Mouse (Mus musculus): ENCODE data around the gene Med24. TPM values are rescaled to one million over a fixed set of nuclear protein-coding genes. Genes with fewer than 3 reads are reported as not detected.

Med24 gene
- polyA plus RNA-seq (2014; fragmentation: Illumina TruSeq; extraction: RNeasy Lipid Tissue Mini Kit (QIAGEN cat#74804); ENCODE audit: low read depth, low replicate concordance): 44.4 TPM

GRCm38 (mm10) chr11:98729119-98729588, at the start of gene Med24:
Gene Med24 (minus strand): TSS chr11:98729435.

GRCm38 (mm10) chr11:98774582-98775347, 45.5 kb upstream of the Med24 start, which contains the start of gene Nr1d1:
Gene Nr1d1 (minus strand): TSS chr11:98775333.

GRCm38 (mm10) chr11:98740393-98741050, 11.3 kb upstream of the Med24 start, which contains the start of gene Thra:
Gene Thra (plus strand): TSS chr11:98740638.

GRCm38 (mm10) chr11:98701213-98701670, 28.0 kb downstream of the Med24 start, which contains the start of gene Csf3:
Gene Csf3 (plus strand): TSS chr11:98701263.

GRCm38 (mm10) chr11:98681786-98682745, 47.2 kb downstream of the Med24 start, which contains the start of gene Psmd3:
Gene Psmd3 (plus strand): TSS chr11:98682554.

GRCm38 (mm10) chr11:98664091-98664490, 65.1 kb downstream of the Med24 start, which contains the start of gene Gsdma:
Gene Gsdma (plus strand): TSS chr11:98664351.

Other genes starting within 250 kb of the Med24 start
- 1.2 TPM for gene Ikzf3, start 183.4 kb downstream of the Med24 start, polyA plus RNA-seq (2014; fragmentation: Illumina TruSeq; extraction: RNeasy Lipid Tissue Mini Kit (QIAGEN cat#74804); ENCODE audit: low read depth, low replicate concordance)
- gene Zpbp2, start 178.3 kb downstream of the Med24 start, polyA plus RNA-seq (2014; fragmentation: Illumina TruSeq; extraction: RNeasy Lipid Tissue Mini Kit (QIAGEN cat#74804); ENCODE audit: low read depth, low replicate concordance): 6.9 TPM
- gene Ormdl3, start 142.1 kb downstream of the Med24 start, polyA plus RNA-seq (2014; fragmentation: Illumina TruSeq; extraction: RNeasy Lipid Tissue Mini Kit (QIAGEN cat#74804); ENCODE audit: low read depth, low replicate concordance): 125 TPM
- not detected for gene Lrrc3c, start 131.1 kb downstream of the Med24 start, polyA plus RNA-seq (2014; fragmentation: Illumina TruSeq; extraction: RNeasy Lipid Tissue Mini Kit (QIAGEN cat#74804); ENCODE audit: low read depth, low replicate concordance)
- not detected for gene Gm12355, start 103.8 kb downstream of the Med24 start, polyA plus RNA-seq (2014; fragmentation: Illumina TruSeq; extraction: RNeasy Lipid Tissue Mini Kit (QIAGEN cat#74804); ENCODE audit: low read depth, low replicate concordance)
- gene Gsdma3, start 103.1 kb downstream of the Med24 start, polyA plus RNA-seq (2014; fragmentation: Illumina TruSeq; extraction: RNeasy Lipid Tissue Mini Kit (QIAGEN cat#74804); ENCODE audit: low read depth, low replicate concordance): not detected
- gene Gsdma2, start 82.7 kb downstream of the Med24 start, polyA plus RNA-seq (2014; fragmentation: Illumina TruSeq; extraction: RNeasy Lipid Tissue Mini Kit (QIAGEN cat#74804); ENCODE audit: low read depth, low replicate concordance): not detected
- gene Gsdma, start 65.1 kb downstream of the Med24 start, polyA plus RNA-seq (2014; fragmentation: Illumina TruSeq; extraction: RNeasy Lipid Tissue Mini Kit (QIAGEN cat#74804); ENCODE audit: low read depth, low replicate concordance): 0.31 TPM
- gene Psmd3, start 46.9 kb downstream of the Med24 start, polyA plus RNA-seq (2014; fragmentation: Illumina TruSeq; extraction: RNeasy Lipid Tissue Mini Kit (QIAGEN cat#74804); ENCODE audit: low read depth, low replicate concordance): 87.4 TPM
- 0.79 TPM for gene Csf3, start 28.2 kb downstream of the Med24 start, polyA plus RNA-seq (2014; fragmentation: Illumina TruSeq; extraction: RNeasy Lipid Tissue Mini Kit (QIAGEN cat#74804); ENCODE audit: low read depth, low replicate concordance)
- 71.0 TPM for gene Thra, start 11.2 kb upstream of the Med24 start, polyA plus RNA-seq (2014; fragmentation: Illumina TruSeq; extraction: RNeasy Lipid Tissue Mini Kit (QIAGEN cat#74804); ENCODE audit: low read depth, low replicate concordance)
- 36.2 TPM for gene Nr1d1, start 45.9 kb upstream of the Med24 start, polyA plus RNA-seq (2014; fragmentation: Illumina TruSeq; extraction: RNeasy Lipid Tissue Mini Kit (QIAGEN cat#74804); ENCODE audit: low read depth, low replicate concordance)
- 61.1 TPM for gene Msl1, start 66.1 kb upstream of the Med24 start, polyA plus RNA-seq (2014; fragmentation: Illumina TruSeq; extraction: RNeasy Lipid Tissue Mini Kit (QIAGEN cat#74804); ENCODE audit: low read depth, low replicate concordance)
- 26.9 TPM for gene Casc3, start 75.5 kb upstream of the Med24 start, polyA plus RNA-seq (2014; fragmentation: Illumina TruSeq; extraction: RNeasy Lipid Tissue Mini Kit (QIAGEN cat#74804); ENCODE audit: low read depth, low replicate concordance)
- gene Rapgefl1, start 107.3 kb upstream of the Med24 start, polyA plus RNA-seq (2014; fragmentation: Illumina TruSeq; extraction: RNeasy Lipid Tissue Mini Kit (QIAGEN cat#74804); ENCODE audit: low read depth, low replicate concordance): 1.9 TPM
- 8.2 TPM for gene Wipf2, start 134.2 kb upstream of the Med24 start, polyA plus RNA-seq (2014; fragmentation: Illumina TruSeq; extraction: RNeasy Lipid Tissue Mini Kit (QIAGEN cat#74804); ENCODE audit: low read depth, low replicate concordance)
- 1.4 TPM for gene Cdc6, start 178.4 kb upstream of the Med24 start, polyA plus RNA-seq (2014; fragmentation: Illumina TruSeq; extraction: RNeasy Lipid Tissue Mini Kit (QIAGEN cat#74804); ENCODE audit: low read depth, low replicate concordance)
- 15.1 TPM for gene Rara, start 198.4 kb upstream of the Med24 start, polyA plus RNA-seq (2014; fragmentation: Illumina TruSeq; extraction: RNeasy Lipid Tissue Mini Kit (QIAGEN cat#74804); ENCODE audit: low read depth, low replicate concordance)

Data from adipose tissue, adult 10 weeks (tissue).